Mouse (Mus musculus): ENCODE data around the gene Pold1. TPM values are rescaled to one million over a fixed set of nuclear protein-coding genes. Genes with fewer than 3 reads are reported as not detected.

The Pold1 gene
- polyA plus RNA-seq, 1 experiment from 2014 or later: 184 TPM

GRCm38 (mm10) chr7:44572213-44572701, 23.6 kb upstream of the Pold1 start, which contains the start of gene Napsa:
Gene Napsa, plus strand, starts transcription at chr7:44572380.
- Histone ChIP-seq H3K36me3 (no peaks in the 10 kb centered on the region), H3K27me3 (ENCODE audit: low read depth, poor library complexity, severe bottlenecking) (no peaks in the 10 kb centered on the region; the same call in 1 of the 2 replicates), H3K4me3 (no peak within 1 kb of the TSS), H3K4me1 (no peaks in the 10 kb centered on the region), H3K27ac (no peak within 1 kb of the TSS), H3K9me3 (replicated peaks) (no peaks in the 10 kb centered on the region)
- no peak for DNase-seq (ENCODE audit: low spot score)
- 54% methylated on average over 7 of the region's 7 CpGs for WGBS

DNA sequence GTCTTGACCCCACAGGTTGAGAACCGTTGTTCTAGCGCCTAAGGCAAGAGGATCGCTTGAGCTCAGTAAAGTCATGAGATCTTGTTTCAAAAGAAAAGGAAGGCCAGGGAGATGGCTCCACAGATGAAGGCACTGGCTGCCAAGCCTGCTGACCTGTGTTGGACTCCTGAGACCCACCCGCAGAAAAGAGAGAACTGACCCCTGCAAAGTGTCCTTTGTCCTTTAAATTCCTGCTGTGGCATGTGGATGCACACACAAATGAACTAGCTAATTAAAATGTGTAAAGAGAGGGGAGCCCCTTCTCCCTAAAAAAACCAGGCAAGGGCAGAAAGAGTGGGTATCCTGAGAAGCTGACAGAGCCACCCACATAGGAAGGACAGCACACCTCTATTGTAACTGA, 23.2 kb upstream of the Pold1 start:
- no peaks in the 10 kb centered on the region for H3K9me3 ChIP-seq (replicated peaks)
- H3K4me1 ChIP-seq: no peaks in the 10 kb centered on the region
- no peaks in the 10 kb centered on the region for H3K36me3 ChIP-seq
- WGBS: 56% methylated on average over 4 of the region's 4 CpGs
- no peak overlapping the region for H3K4me3 ChIP-seq
- DNase-seq (ENCODE audit: low spot score): no peak
- H3K27me3 ChIP-seq (ENCODE audit: low read depth, poor library complexity, severe bottlenecking): no peaks in the 10 kb centered on the region; the same call in 1 of the 2 replicates
- H3K27ac ChIP-seq: no peak overlapping the region

- no peaks in the 10 kb centered on the region; the same call in 1 of the 2 replicates for H3K27me3 ChIP-seq (ENCODE audit: low read depth, poor library complexity, severe bottlenecking)
- H3K4me3 ChIP-seq: no peak overlapping the region
- no peaks in the 10 kb centered on the region for H3K4me1 ChIP-seq
- no peak for DNase-seq (ENCODE audit: low spot score)
- H3K27ac ChIP-seq: no peak overlapping the region
- WGBS: 91% methylated on average over 6 of the region's 6 CpGs
- no peaks in the 10 kb centered on the region for H3K9me3 ChIP-seq (replicated peaks)
- H3K36me3 ChIP-seq: no peaks in the 10 kb centered on the region
Observed at GRCm38 (mm10) chr7:44570989-44571388, 22.3 kb upstream of the Pold1 start.

GRCm38 (mm10) chr7:44568803-44569202, 20.2 kb upstream of the Pold1 start:
- no peak for DNase-seq (ENCODE audit: low spot score)
- no peaks in the 10 kb centered on the region; the same call in 1 of the 2 replicates for H3K27me3 ChIP-seq (ENCODE audit: low read depth, poor library complexity, severe bottlenecking)
- H3K9me3 ChIP-seq (replicated peaks): no peaks in the 10 kb centered on the region
- no peaks in the 10 kb centered on the region for H3K4me1 ChIP-seq
- no peaks in the 10 kb centered on the region for H3K36me3 ChIP-seq
- H3K4me3 ChIP-seq: no peak overlapping the region
- no peak overlapping the region for H3K27ac ChIP-seq
- WGBS: 81% methylated on average over 9 of the region's 9 CpGs

DNA sequence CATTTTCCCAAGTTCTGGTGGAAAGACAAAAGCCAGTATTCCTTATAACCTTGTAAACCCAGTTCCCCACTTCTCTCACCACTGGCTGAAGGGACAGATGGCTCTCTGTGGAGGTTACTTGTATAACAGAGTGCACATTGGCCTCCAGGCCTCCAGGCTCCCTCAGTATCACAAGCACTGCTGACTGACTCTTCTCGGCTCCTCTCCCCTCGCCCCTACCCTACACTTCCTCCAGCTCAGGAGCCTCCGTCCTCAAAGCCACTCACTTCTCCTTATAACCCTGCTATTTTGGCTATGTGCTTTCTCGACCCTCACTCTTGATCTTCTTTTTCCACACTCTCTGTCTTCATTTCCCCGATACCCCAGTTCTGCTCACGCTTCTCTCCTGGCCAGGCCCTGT, 16.8 kb upstream of the Pold1 start:
- no peak for DNase-seq (ENCODE audit: low spot score)
- Histone ChIP-seq H3K36me3 (no peaks in the 10 kb centered on the region), H3K4me1 (no peaks in the 10 kb centered on the region), H3K27me3 (ENCODE audit: low read depth, poor library complexity, severe bottlenecking) (no peaks in the 10 kb centered on the region; the same call in 1 of the 2 replicates), H3K27ac (no peak overlapping the region), H3K9me3 (replicated peaks) (no peaks in the 10 kb centered on the region), H3K4me3 (no peak overlapping the region)
- whole genome bisulfite sequencing: 77% methylated on average over 6 of the region's 6 CpGs

- 85% methylated on average over 10 of the region's 10 CpGs for WGBS
Observed at GRCm38 (mm10) chr7:44564486-44564885, 15.8 kb upstream of the Pold1 start.

GRCm38 (mm10) chr7:44563284-44563683, 14.6 kb upstream of the Pold1 start:
- 47% methylated on average over 8 of the region's 8 CpGs for WGBS
- Histone ChIP-seq H3K4me1 (no peaks in the 10 kb centered on the region), H3K27ac (no peak overlapping the region), H3K9me3 (replicated peaks) (no peaks in the 10 kb centered on the region), H3K4me3 (no peak overlapping the region), H3K36me3 (no peaks in the 10 kb centered on the region), H3K27me3 (ENCODE audit: low read depth, poor library complexity, severe bottlenecking) (no peaks in the 10 kb centered on the region)
- no peak for DNase-seq (ENCODE audit: low spot score)

More at GRCm38 (mm10) chr7:44564486-44564885, 15.8 kb upstream of the Pold1 start:
- Histone ChIP-seq H3K36me3 (no peaks in the 10 kb centered on the region), H3K27ac (no peak overlapping the region), H3K4me1 (no peaks in the 10 kb centered on the region), H3K27me3 (ENCODE audit: low read depth, poor library complexity, severe bottlenecking) (no peaks in the 10 kb centered on the region; the same call in 1 of the 2 replicates), H3K4me3 (no peak overlapping the region), H3K9me3 (replicated peaks) (no peaks in the 10 kb centered on the region)
- no peak for DNase-seq (ENCODE audit: low spot score)

- DNase-seq (ENCODE audit: low spot score): peak; percentile 81
- 54% methylated on average over 18 of the region's 18 CpGs for WGBS
- Histone ChIP-seq H3K27ac (no peak overlapping the region), H3K4me1 (no peaks in the 10 kb centered on the region), H3K27me3 (ENCODE audit: low read depth, poor library complexity, severe bottlenecking) (no peaks in the 10 kb centered on the region), H3K4me3 (no peak overlapping the region), H3K36me3 (no peaks in the 10 kb centered on the region), H3K9me3 (replicated peaks) (no peaks in the 10 kb centered on the region)
Observed at GRCm38 (mm10) chr7:44560435-44561400, 12.1 kb upstream of the Pold1 start.

GRCm38 (mm10) chr7:44557629-44558028, 9.0 kb upstream of the Pold1 start:
- DNase-seq (ENCODE audit: low spot score): no peak
- H3K27ac ChIP-seq: no peak overlapping the region
- 80% methylated on average over 2 of the region's 2 CpGs for WGBS

DNA sequence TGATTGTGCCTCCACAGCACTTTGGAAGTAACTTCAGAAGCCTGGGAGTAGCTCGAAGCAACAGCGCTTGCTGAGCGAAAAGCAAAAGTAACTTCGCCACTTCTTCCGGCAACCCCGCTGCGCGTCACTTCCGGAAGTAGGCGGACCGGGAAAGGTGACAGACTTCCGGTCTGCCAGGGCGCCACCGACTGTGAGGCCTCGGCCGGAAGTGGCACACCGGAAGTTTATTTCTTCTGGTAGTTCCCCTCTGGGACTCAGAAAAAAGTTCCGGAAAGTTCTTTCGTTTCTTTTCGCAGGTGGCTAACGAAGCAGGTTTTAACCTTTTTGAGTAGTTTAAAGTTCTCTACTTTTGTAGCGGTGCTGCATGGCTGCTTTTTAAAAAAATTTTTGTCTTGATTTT, 5.2 kb upstream of the Pold1 start, which contains the start of gene Nr1h2:
Nr1h2 (minus strand) TSS at position 126 of the 400 bp plus-strand sequence.
- peak; percentile 98 for DNase-seq (ENCODE audit: low spot score)
- H3K4me1 ChIP-seq: peaks cover 16% of the 10 kb centered on the region
- peak within 1 kb of the TSS; percentile 88 for H3K27ac ChIP-seq
- H3K27me3 ChIP-seq (ENCODE audit: low read depth, poor library complexity, severe bottlenecking): no peaks in the 10 kb centered on the region
- peak within 1 kb of the TSS; percentile 89 for H3K4me3 ChIP-seq
- no peaks in the 10 kb centered on the region for H3K9me3 ChIP-seq (replicated peaks)
- WGBS: under 1% methylated on average over 22 of the region's 22 CpGs
- peaks cover 33% of the 10 kb centered on the region for H3K36me3 ChIP-seq

More at GRCm38 (mm10) chr7:44557629-44558028, 9.0 kb upstream of the Pold1 start:
- no peaks in the 10 kb centered on the region for H3K27me3 ChIP-seq (ENCODE audit: low read depth, poor library complexity, severe bottlenecking)
- H3K36me3 ChIP-seq: no peaks in the 10 kb centered on the region
- no peaks in the 10 kb centered on the region for H3K9me3 ChIP-seq (replicated peaks)
- peaks cover 13% of the 10 kb centered on the region for H3K4me1 ChIP-seq
- H3K4me3 ChIP-seq: no peak overlapping the region

DNA sequence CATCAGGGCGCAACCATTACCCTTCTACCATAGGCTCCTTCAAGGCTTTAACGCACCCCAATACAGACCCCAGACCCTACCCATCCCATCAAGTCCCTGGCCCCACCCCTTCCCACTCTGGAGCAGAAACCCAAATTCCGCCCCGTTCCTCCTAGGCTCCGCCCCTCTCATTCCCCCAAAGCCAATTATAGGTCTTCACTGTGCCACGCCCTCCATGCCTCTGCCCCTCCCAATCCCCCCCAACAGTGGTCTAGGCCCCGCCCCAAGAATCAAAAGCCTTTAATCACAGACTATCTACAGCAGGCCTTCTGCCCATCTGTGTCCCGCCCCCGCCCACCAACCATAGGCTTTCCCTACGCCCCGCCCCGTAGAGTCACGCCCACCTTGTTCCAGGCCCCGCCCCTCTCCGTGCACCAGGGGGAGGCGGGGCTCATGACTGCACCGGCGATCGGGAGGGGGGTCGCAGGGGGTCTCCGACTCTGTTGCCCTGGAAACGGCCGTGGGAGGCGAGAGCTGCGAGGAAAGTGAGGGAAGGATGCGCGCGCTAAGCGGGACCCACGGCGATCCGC, 4.6 kb upstream of the Pold1 start:
- H3K4me3 ChIP-seq: peak overlapping the region; percentile 89
- no peaks in the 10 kb centered on the region for H3K9me3 ChIP-seq (replicated peaks)
- H3K27ac ChIP-seq: peak overlapping the region; percentile 88
- H3K36me3 ChIP-seq: peaks cover 33% of the 10 kb centered on the region
- H3K4me1 ChIP-seq: peaks cover 16% of the 10 kb centered on the region
- DNase-seq (ENCODE audit: low spot score): peak; percentile 92
- no peaks in the 10 kb centered on the region for H3K27me3 ChIP-seq (ENCODE audit: low read depth, poor library complexity, severe bottlenecking)
- WGBS: under 1% methylated on average over 32 of the region's 32 CpGs

DNA sequence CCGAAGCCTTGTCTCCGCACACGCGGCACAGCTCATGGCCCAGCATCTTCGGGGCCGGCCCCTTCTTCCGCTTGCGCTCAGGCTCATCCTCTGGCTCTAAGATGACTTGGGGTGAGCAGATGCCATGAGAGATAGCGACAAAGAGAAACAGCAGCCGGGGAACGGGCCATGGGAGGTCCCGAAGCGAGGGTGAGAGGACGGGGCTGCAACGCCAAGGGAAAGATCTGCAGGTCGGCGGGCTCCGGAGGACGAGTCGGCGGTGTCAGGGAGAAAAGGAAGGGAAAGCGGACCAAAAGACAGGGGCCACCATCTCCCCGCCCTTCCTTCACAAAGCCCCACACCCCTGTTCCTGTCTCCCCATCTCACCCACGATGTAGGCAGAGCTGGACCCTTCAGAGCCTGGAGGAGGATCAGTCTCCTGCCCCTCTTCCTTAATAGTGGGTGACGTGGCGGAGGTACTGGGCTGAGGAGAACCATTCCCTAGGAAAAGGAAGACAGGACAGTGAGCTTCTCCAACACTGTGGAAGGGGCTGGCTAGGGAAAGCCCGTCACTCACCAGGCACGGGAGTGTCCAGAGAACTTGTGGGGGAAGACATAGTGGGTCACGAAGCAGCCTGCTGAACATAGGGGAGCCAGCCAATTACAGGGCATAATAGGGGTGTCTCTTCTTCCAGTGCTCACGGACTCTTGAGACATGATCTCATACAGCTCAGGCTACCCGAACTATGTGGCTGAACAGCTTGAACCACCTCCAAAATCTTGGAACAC, 3.7 kb upstream of the Pold1 start:
- no peak overlapping the region for H3K27ac ChIP-seq

More for the DNA sequence above, 3.7 kb upstream of the Pold1 start:
- Histone ChIP-seq H3K4me1 (peaks cover 24% of the 10 kb centered on the region), H3K4me3 (peak overlapping the region; percentile 89), H3K27me3 (ENCODE audit: low read depth, poor library complexity, severe bottlenecking) (no peaks in the 10 kb centered on the region), H3K36me3 (peaks cover 33% of the 10 kb centered on the region), H3K9me3 (replicated peaks) (no peaks in the 10 kb centered on the region)
- 84% methylated on average over 31 of the region's 31 CpGs for WGBS
- no peak for DNase-seq (ENCODE audit: low spot score)

All from limb, embryonic 10.5 days (tissue).